Mouse (Mus musculus): Measurements from ENCODE around the gene Usp4. TPM values are rescaled to one million over a fixed set of nuclear protein-coding genes. Genes with fewer than 3 reads are reported as not detected.
"Not testable (repeated sequence)": the region's sequence is repeated elsewhere in the genome, so short reads cannot be mapped to it uniquely, and the experiment has no call there.

Gene Usp4
- 95.2 and 105 TPM in 2 replicates for polyA plus RNA-seq (2015; fragmentation: Nextera tagmentation; extraction: Ambion mirVana)

GRCm38 (mm10) chr9:108347540-108348289, at the start of gene Usp4:
Gene Usp4, plus strand, starts transcription at chr9:108347853.
- Histone ChIP-seq H3K9me3 (replicated peaks) (no peaks in the 10 kb centered on the region), H3K36me3 (peaks cover 25% of the 10 kb centered on the region), H3K4me1 (peaks cover 21% of the 10 kb centered on the region), H3K9ac (peak within 1 kb of the TSS; percentile 85), H3K4me3 (replicated peaks) (peak within 1 kb of the TSS; percentile 94), H3K4me2 (peak within 1 kb of the TSS; percentile 70), H3K27me3 (no peaks in the 10 kb centered on the region), H3K27ac (peak within 1 kb of the TSS; percentile 98)
- ATAC-seq (replicated peaks; ENCODE audit: low FRiP score): peak; percentile 95
- WGBS: under 1% methylated on average over 72 of the region's 75 CpGs

- Histone ChIP-seq H3K4me2 (no peak overlapping the region), H3K36me3 (peaks cover 43% of the 10 kb centered on the region), H3K4me1 (peaks cover 21% of the 10 kb centered on the region), H3K27me3 (no peaks in the 10 kb centered on the region), H3K27ac (no peak overlapping the region), H3K9ac (no peak overlapping the region), H3K4me3 (replicated peaks) (no peak overlapping the region), H3K9me3 (replicated peaks) (no peaks in the 10 kb centered on the region)
- ATAC-seq (replicated peaks; ENCODE audit: low FRiP score): no peak
- 74% methylated on average over 3 of the region's 3 CpGs for WGBS
Measured at GRCm38 (mm10) chr9:108301853-108302252, 45.8 kb upstream of the Usp4 start.

GRCm38 (mm10) chr9:108304716-108305115, 42.9 kb upstream of the Usp4 start:
- no peak overlapping the region for H3K27ac ChIP-seq
- ATAC-seq (replicated peaks; ENCODE audit: low FRiP score): no peak
- no peaks in the 10 kb centered on the region for H3K27me3 ChIP-seq
- H3K9me3 ChIP-seq (replicated peaks): no peaks in the 10 kb centered on the region
- WGBS: 86% methylated on average over 4 of the region's 4 CpGs
- H3K9ac ChIP-seq: peak overlapping the region; percentile 85
- peak overlapping the region; percentile 82 for H3K4me2 ChIP-seq
- peak overlapping the region; percentile 94 for H3K4me3 ChIP-seq (replicated peaks)
- peaks cover 37% of the 10 kb centered on the region for H3K36me3 ChIP-seq
- peaks cover 32% of the 10 kb centered on the region for H3K4me1 ChIP-seq

GRCm38 (mm10) chr9:108305170-108305569, 42.5 kb upstream of the Usp4 start:
- Histone ChIP-seq H3K4me2 (peak overlapping the region; percentile 82), H3K36me3 (peaks cover 35% of the 10 kb centered on the region), H3K9me3 (replicated peaks) (no peaks in the 10 kb centered on the region), H3K4me1 (peaks cover 36% of the 10 kb centered on the region), H3K4me3 (replicated peaks) (peak overlapping the region; percentile 94), H3K9ac (peak overlapping the region; percentile 85), H3K27ac (peak overlapping the region; percentile 100), H3K27me3 (no peaks in the 10 kb centered on the region)
- 4% methylated on average over 1 of the region's 1 CpGs for WGBS
- ATAC-seq (replicated peaks; ENCODE audit: low FRiP score): no peak

- H3K4me3 ChIP-seq (replicated peaks): peak within 1 kb of the TSS; percentile 94
- no peaks in the 10 kb centered on the region for H3K9me3 ChIP-seq (replicated peaks)
- ATAC-seq (replicated peaks; ENCODE audit: low FRiP score): peak; percentile 98
- no peaks in the 10 kb centered on the region for H3K27me3 ChIP-seq
- H3K36me3 ChIP-seq: peaks cover 29% of the 10 kb centered on the region
- under 1% methylated on average over 81 of the region's 81 CpGs for WGBS
- peak within 1 kb of the TSS; percentile 99 for H3K9ac ChIP-seq
- H3K4me1 ChIP-seq: peaks cover 41% of the 10 kb centered on the region
- peak within 1 kb of the TSS; percentile 100 for H3K27ac ChIP-seq
- peak within 1 kb of the TSS; percentile 82 for H3K4me2 ChIP-seq
Measured at GRCm38 (mm10) chr9:108305629-108306520, 41.8 kb upstream of the Usp4 start, which contains the start of the genes Rhoa and Tcta. Gene Rhoa, plus strand, starts transcription at chr9:108306129. Gene Tcta, minus strand, starts transcription at chr9:108306160.

- Histone ChIP-seq H3K27me3 (no peaks in the 10 kb centered on the region), H3K27ac (peak overlapping the region; percentile 100), H3K9me3 (replicated peaks) (no peaks in the 10 kb centered on the region), H3K4me3 (replicated peaks) (peak overlapping the region; percentile 94), H3K36me3 (peaks cover 24% of the 10 kb centered on the region), H3K9ac (peak overlapping the region; percentile 99), H3K4me1 (peaks cover 43% of the 10 kb centered on the region), H3K4me2 (peak overlapping the region; percentile 64)
- ATAC-seq (replicated peaks; ENCODE audit: low FRiP score): peak; percentile 88
- 1% methylated on average over 51 of the region's 51 CpGs for WGBS
Measured at GRCm38 (mm10) chr9:108306571-108306980, 41.1 kb upstream of the Usp4 start.

- Histone ChIP-seq H3K9me3 (replicated peaks) (no peaks in the 10 kb centered on the region), H3K4me2 (peak overlapping the region; percentile 64), H3K4me1 (peaks cover 46% of the 10 kb centered on the region), H3K36me3 (peaks cover 21% of the 10 kb centered on the region), H3K27me3 (no peaks in the 10 kb centered on the region), H3K27ac (peak overlapping the region; percentile 100), H3K4me3 (replicated peaks) (peak overlapping the region; percentile 94), H3K9ac (peak overlapping the region; percentile 99)
- 6% methylated on average over 12 of the region's 12 CpGs for WGBS
- ATAC-seq (replicated peaks; ENCODE audit: low FRiP score): no peak
Measured at GRCm38 (mm10) chr9:108307021-108307807, 40.4 kb upstream of the Usp4 start.

- 51% methylated on average over 2 of the region's 2 CpGs for WGBS
- ATAC-seq (replicated peaks; ENCODE audit: low FRiP score): no peak
- Histone ChIP-seq H3K4me3 (replicated peaks) (peak overlapping the region; percentile 94), H3K9me3 (replicated peaks) (no peaks in the 10 kb centered on the region), H3K36me3 (peaks cover 16% of the 10 kb centered on the region), H3K4me2 (peak overlapping the region; percentile 64), H3K9ac (peak overlapping the region; percentile 41), H3K4me1 (peaks cover 46% of the 10 kb centered on the region), H3K27me3 (no peaks in the 10 kb centered on the region), H3K27ac (no peak overlapping the region)
Measured at GRCm38 (mm10) chr9:108308141-108308540, 39.5 kb upstream of the Usp4 start.

- Histone ChIP-seq H3K9ac (no peak overlapping the region), H3K36me3 (peaks cover 69% of the 10 kb centered on the region), H3K4me2 (no peak overlapping the region), H3K9me3 (replicated peaks) (no peaks in the 10 kb centered on the region), H3K27ac (no peak overlapping the region), H3K4me3 (replicated peaks) (no peak overlapping the region), H3K27me3 (no peaks in the 10 kb centered on the region), H3K4me1 (no peaks in the 10 kb centered on the region)
- WGBS: 93% methylated on average over 3 of the region's 3 CpGs
- no peak for ATAC-seq (replicated peaks; ENCODE audit: low FRiP score)
Measured at GRCm38 (mm10) chr9:108317572-108317971, 30.1 kb upstream of the Usp4 start.

- no peaks in the 10 kb centered on the region for H3K27me3 ChIP-seq
- no peak for ATAC-seq (replicated peaks; ENCODE audit: low FRiP score)
- H3K9ac ChIP-seq: no peak overlapping the region
- no peaks in the 10 kb centered on the region for H3K4me1 ChIP-seq
- peaks cover 70% of the 10 kb centered on the region for H3K36me3 ChIP-seq
- H3K4me3 ChIP-seq (replicated peaks): no peak overlapping the region
- no peak overlapping the region for H3K27ac ChIP-seq
- H3K9me3 ChIP-seq (replicated peaks): no peaks in the 10 kb centered on the region
- no peak overlapping the region for H3K4me2 ChIP-seq
- WGBS: 88% methylated on average over 2 of the region's 2 CpGs
Measured at GRCm38 (mm10) chr9:108318462-108318861, 29.2 kb upstream of the Usp4 start.

- WGBS: 88% methylated on average over 7 of the region's 7 CpGs
- H3K27ac ChIP-seq; ATAC-seq (replicated peaks; ENCODE audit: low FRiP score): not testable (repeated sequence)
Measured at GRCm38 (mm10) chr9:108322054-108322453, 25.6 kb upstream of the Usp4 start.

More at GRCm38 (mm10) chr9:108322054-108322453, 25.6 kb upstream of the Usp4 start:
- H3K27me3 ChIP-seq; H3K4me2 ChIP-seq; H3K9ac ChIP-seq; H3K4me3 ChIP-seq (replicated peaks); H3K9me3 ChIP-seq (replicated peaks); H3K4me1 ChIP-seq: not testable (repeated sequence)
- peaks cover 54% of the 10 kb centered on the region for H3K36me3 ChIP-seq
